Mouse (Mus musculus) liver, adult (tissue): ENCODE measurements around the gene Bcl2l14.

Source experiments
- GATA4 ChIP-seq: IDR thresholded peaks from 2 replicates; pipeline ENCODE4 v1.6.1; 2014; ENCODE audit warnings: mild to moderate bottlenecking, low read length; ENCODE audit not compliant: insufficient replicate concordance

Gene Bcl2l14

GRCm38 (mm10) chr6:134428455-134428854 lies 32.3 kb downstream of the Bcl2l14 start:
- no peak for TF ChIP-seq GATA4

GRCm38 (mm10) chr6:134430161-134430799 lies 34.2 kb downstream of the Bcl2l14 start:
- TF ChIP-seq GATA4, result no peak

- TF ChIP-seq GATA4, result no peak
These were observed 35.5 kb downstream of the Bcl2l14 start for GRCm38 (mm10) chr6:134431583-134431982.

DNA sequence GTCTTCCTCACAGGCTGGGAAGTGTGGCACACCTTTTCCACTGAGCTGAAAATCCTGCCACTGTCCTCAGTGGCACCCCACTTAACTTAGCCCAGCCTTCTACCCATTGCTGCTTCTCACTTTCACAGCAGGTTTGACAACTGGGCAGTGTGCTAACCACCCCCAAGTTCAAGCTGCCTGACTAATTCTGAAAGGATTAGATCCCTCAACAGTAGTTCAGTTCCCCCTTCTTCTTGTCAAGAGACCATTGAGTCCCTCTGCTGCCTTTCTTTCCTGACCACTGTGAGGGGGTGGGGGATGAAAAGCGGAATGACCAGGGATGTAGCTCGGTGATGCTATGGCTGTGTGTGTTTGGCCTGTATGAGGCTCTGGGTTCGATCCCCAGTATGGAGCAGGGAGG lies 37.2 kb downstream of the Bcl2l14 start:
- no peak for TF ChIP-seq GATA4

- TF ChIP-seq GATA4, result no peak
These were observed 37.9 kb downstream of the Bcl2l14 start for GRCm38 (mm10) chr6:134434044-134434443.

DNA sequence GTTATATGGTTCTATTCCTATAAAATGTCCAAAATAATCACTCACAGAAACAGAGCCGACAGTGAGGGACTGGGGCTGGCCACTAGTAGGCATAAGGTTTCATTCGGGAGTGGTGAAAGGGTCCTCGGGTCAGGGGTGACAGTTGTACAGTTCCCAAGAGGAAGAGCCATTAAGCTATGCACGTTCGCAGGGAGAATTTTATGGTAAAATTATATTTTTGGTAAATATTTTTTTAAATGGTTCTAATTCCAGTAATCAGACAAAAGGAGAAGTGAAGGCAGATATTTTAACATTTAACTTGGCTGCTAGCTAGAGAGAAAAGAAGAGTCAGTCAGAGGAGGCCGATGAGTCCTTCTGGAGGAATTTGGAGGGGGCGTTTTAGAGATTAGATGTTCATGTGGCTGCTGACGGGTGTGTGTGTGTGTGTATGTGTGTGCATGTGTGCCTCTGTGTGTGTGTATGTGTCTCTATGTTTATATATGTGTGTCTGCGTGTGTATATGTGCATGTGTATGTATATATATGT lies 38.8 kb downstream of the Bcl2l14 start:
- TF ChIP-seq GATA4, result no peak

- TF ChIP-seq GATA4, result no peak
These were observed 40.8 kb downstream of the Bcl2l14 start for GRCm38 (mm10) chr6:134436955-134437354.

GRCm38 (mm10) chr6:134439401-134440021 lies 43.4 kb downstream of the Bcl2l14 start:
- no peak for TF ChIP-seq GATA4

GRCm38 (mm10) chr6:134440023-134440422 lies 43.9 kb downstream of the Bcl2l14 start:
- TF ChIP-seq GATA4, result no peak

GRCm38 (mm10) chr6:134441716-134442115 lies 45.6 kb downstream of the Bcl2l14 start:
- TF ChIP-seq GATA4, result no peak

DNA sequence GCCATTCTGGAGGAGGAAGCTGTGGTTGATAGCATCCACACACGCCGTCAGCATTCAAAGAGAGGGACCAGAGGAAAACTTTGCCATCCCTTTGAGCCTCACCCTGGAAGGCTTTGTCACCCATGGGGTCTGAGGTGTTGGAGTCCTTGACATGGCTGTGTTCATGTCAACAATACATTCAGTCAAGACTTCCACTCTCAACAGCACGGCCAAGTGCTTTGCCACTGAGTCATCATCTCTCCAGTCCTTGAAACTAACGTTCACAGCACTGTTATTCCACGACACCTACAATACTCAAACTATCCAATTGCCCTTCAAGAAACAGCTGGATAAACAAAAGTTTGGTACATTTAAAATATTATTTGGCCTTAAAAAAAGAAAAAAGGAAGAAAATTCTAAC lies 46.1 kb downstream of the Bcl2l14 start:
- TF ChIP-seq GATA4, result no peak

GRCm38 (mm10) chr6:134443198-134443904 lies 47.2 kb downstream of the Bcl2l14 start:
- no peak for TF ChIP-seq GATA4

DNA sequence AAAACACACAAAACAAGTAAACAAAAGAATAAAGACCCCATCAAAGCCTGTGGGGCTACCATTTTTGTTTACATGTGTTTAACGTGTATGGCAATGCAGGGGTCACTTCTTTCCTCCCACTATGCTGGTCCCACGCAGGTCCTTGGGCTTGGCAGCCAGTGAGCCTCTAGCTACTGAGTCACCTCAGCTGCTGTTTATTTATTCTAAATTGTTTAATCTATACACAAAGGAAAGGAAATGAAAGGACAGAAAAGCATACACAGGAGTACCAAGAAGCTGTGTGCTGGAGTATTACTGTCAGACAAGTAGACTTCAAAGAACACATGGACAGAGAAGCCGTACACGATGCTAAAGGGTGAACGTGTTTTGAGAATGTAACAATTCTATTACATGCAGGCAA lies 47.8 kb downstream of the Bcl2l14 start:
- no peak for TF ChIP-seq GATA4

- no peak for TF ChIP-seq GATA4
These were observed 52.3 kb downstream of the Bcl2l14 start for GRCm38 (mm10) chr6:134448451-134448850.

DNA sequence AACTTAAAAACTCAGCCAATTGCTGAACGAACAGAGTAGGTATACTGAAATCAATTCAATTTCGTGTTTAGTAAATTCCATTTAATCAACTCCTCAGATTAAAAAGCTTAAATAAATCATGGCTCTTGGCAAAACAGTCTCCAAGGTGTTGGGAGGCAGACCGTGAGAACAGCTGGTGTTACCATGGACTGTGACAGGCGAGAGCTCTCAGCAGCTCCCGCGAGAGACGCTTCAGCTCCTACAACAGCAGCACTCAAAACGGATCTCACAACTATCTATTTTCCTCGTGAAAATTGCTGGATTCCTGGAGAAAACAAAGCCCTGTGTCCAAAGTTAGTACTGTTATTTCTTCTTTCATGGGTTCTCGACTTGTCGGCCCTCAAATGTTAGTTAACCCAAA lies 53.8 kb downstream of the Bcl2l14 start:
- no peak for TF ChIP-seq GATA4

DNA sequence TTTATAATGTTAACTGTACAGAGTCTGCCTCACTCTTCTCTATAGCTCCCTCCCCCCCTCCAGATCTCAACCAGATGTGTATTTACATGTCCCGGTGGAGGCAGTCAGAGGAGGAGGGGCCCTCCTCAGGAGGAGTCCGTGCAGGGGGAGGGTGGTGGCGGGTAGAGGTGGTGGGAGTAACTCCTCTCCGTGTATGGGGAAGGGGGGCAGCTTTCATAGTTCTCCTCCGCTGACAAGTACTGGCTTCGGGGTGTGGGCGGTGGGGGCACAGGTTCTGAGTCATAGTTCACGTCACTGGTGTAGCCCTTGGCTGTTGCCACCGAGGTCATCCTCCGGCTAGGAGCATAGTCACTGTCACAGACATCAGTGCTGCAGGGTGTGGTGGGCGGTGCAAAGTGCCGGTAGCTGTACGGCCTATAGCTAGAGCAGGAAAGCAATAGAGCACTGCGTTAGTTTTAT lies 54.6 kb downstream of the Bcl2l14 start:
- no peak for TF ChIP-seq GATA4
